Mouse (Mus musculus) spleen, postnatal 10 days (tissue): ENCODE data around the gene Lamtor1.

Experiments
- DNase-seq, 2 experiments: peaks; one replicate each; pipeline ENCODE4 v3.0.0; 2021 to 2022; ENCODE audit warnings: low spot score in 2 of 2

Gene Lamtor1

GRCm38 (mm10) chr7:101905561-101906286, at the start of gene Lamtor1:
Gene Lamtor1 (plus strand): TSS chr7:101905904.
- DNase-seq = peak; percentile 98 to 99

- no peak for DNase-seq
Observed at GRCm38 (mm10) chr7:101857094-101857493, 48.6 kb upstream of the Lamtor1 start, which contains the start of gene Folr2. Gene Folr2 (minus strand): TSS chr7:101857194.

GRCm38 (mm10) chr7:101858362-101858761, 47.3 kb upstream of the Lamtor1 start:
- DNase-seq = peak in 1 of 2 experiments; percentile 21

- no peak for DNase-seq
Observed at GRCm38 (mm10) chr7:101860978-101861377, 44.7 kb upstream of the Lamtor1 start.

- DNase-seq = no peak
Observed at GRCm38 (mm10) chr7:101862291-101862690, 43.4 kb upstream of the Lamtor1 start.

DNA sequence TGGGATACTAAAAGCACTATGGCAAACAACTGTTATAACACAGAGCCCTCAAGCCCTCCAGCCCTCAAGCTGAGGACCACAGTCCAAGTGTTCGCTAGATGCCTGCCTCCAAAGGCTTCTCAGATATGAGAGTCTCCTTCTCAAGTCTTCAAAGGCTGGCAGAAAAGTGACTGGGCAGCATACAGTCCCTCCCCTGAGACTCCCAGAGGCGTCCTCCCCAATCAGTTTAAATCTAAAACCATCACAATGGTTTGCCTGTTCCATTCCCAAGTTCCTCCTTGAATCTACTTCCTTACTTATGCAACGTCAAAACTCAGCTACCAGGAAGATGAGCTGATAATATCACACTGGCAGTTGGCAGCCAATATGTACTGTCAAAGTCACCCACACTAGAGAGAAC, 42.3 kb upstream of the Lamtor1 start, which contains the start of gene Anapc15:
TSS of gene Anapc15 (plus strand) at position 301 of the 400 bp plus-strand sequence.
- no peak for DNase-seq

- no peak for DNase-seq
Observed at GRCm38 (mm10) chr7:101866491-101867265, 39.0 kb upstream of the Lamtor1 start.

GRCm38 (mm10) chr7:101867482-101867881, 38.2 kb upstream of the Lamtor1 start:
- no peak for DNase-seq

DNA sequence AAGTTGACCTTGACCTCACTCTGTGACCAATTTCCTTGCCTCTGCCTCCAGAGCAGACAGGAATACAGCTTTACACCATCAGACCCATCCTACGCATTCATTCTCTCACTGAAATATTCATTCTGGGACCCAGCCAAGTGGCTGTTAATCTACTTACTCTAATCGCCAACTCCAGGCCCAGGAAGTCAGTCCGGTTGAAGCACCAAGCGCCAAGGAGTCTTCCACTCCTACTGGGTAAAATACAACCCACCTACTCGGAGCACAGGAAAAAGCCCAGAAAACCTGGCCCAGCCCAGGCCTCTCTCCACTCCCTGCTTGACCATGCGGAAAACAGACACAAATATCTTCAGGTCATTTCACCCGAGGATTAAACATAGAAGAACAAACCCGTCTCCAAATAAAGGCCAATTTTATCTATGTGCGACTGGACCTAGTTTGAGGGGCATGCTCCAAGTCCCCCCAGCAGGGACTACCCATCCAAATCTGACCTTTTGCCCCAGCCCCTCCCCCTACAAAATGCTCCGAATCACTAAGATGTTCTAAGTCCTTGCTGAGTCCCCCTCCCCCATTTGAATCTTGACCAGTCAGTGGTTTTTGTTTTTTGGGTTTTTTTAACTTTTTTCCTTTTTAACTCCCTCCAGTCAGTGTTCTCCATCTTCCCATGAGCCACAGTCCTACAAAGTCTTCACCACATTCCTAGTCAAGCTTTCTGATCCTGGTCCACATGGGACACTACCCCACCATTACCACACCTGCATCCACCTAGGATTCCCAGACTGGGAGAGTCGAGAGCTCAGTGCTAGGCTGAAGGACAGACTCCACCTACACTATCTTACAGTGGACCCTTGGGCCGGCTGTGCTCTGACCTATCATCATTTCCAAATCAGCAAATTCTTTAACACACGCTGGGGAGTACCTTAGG, 37.2 kb upstream of the Lamtor1 start:
- DNase-seq = no peak

- no peak for DNase-seq
Observed at GRCm38 (mm10) chr7:101869163-101869500, 36.6 kb upstream of the Lamtor1 start.

GRCm38 (mm10) chr7:101870629-101871028, 35.1 kb upstream of the Lamtor1 start, which contains the start of gene Folr1:
Gene Folr1 (minus strand): TSS chr7:101870788.
- DNase-seq = no peak

DNA sequence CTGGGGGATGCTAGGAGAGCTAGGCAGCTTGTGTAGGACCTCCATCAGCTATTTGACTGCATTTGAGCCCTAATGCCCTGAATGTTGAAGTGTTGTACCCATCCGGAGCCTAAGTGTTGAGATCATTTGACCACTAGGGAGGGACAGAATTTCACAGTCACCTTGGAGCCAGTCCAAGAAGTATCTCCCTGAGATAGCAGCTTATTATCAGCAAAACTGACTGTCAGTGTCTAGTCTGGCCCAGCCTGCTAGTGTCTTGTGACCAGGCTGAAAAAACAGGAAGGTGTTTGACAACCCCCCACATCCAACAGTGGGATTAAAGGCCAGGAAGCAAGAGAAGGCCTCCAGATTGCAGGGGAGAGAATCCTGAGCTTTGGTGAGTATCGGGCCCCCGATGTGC, 34.4 kb upstream of the Lamtor1 start:
- no peak for DNase-seq

- no peak for DNase-seq
Observed at GRCm38 (mm10) chr7:101875978-101876377, 29.7 kb upstream of the Lamtor1 start.

DNA sequence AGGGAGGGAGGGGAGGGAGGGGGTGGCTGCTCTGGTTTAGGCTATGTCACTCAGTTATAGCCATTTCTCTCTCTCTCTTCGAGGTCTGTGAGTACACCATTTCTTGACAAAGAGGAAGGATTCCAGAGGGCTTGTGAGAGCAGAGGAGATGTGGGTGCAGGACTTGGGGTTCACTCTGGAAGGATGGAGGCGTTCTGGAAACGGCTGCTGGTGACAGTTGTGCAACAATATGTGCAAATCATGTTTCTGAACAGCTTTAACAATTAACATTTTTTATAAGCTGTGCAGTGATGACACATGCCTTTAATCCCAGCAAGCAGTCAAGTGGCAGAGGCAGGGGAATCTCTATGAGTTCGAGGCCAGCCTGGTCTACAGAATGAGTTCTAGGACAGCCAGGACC, 24.8 kb upstream of the Lamtor1 start:
- DNase-seq = no peak

GRCm38 (mm10) chr7:101882413-101883154, 23.1 kb upstream of the Lamtor1 start:
- no peak for DNase-seq

GRCm38 (mm10) chr7:101884160-101884559, 21.5 kb upstream of the Lamtor1 start:
- no peak for DNase-seq

DNA sequence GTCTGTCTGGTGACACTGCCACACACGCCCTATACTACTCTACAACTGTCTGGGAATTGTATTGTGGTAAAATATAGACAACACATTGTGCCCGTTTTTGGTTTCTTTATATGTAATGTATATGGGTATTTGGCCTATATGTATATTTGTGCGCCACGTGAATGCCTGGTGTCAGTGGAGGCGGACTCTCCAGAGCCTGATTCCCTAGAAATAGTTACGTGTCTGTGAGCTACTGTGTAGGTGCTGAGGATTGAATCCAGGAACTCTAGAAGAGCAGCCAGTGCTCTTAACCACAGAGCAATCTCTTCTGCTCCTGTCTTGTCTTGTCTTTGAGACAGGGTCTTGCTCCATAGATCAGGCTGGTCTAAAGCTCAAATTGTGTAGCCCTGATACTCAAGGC, 19.4 kb upstream of the Lamtor1 start:
- DNase-seq = no peak

GRCm38 (mm10) chr7:101888460-101888859, 17.2 kb upstream of the Lamtor1 start:
- no peak for DNase-seq

- no peak for DNase-seq
Observed at GRCm38 (mm10) chr7:101895695-101896094, 10.0 kb upstream of the Lamtor1 start.

- peak; percentile 91 to 97 for DNase-seq
Observed at GRCm38 (mm10) chr7:101896104-101897066, 9.3 kb upstream of the Lamtor1 start.
